Mouse (Mus musculus): Measurements from ENCODE around the gene Anapc15.

Anapc15 gene

DNA sequence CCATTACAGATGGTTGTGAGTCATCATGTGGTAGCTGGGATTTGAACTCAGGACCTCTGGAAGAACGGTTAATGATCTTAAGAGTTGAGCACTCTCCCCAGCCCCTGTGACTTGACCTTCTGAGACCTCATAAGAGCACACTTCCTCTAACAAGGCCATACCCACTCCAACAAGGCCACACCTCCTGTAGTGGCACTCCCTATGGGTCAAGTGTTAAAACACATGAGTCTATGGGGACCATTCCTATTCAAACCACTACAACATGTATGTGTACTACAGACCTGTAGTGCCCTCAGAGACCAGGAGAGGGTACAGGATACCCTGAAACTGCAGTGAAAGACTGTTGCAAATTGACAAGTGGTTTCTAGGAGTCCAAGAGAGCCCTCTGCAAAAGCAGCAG, 15.6 kb upstream of the Anapc15 start:
- DNase-seq (ENCODE audit: low spot score in 2 of 2), result no peak

DNA sequence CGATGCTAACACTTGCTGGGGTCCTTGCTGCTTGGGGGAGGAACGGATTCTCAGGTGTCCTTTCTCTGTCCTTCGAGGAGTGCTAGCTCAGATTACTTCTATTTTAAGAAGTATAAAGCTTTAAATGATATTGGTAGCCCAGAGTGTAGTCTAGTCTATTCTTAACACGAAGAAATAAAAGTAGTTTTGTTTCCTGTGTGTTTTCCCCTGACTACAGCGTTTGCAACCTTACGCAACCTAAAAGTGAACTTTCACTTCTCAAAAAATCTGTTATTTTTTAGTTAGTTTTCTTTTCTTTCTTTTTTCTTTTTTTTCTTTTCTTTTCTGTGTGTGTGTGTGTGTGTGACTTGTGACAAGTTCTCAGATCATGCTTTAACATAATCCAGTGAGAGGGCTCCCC, 11.8 kb upstream of the Anapc15 start:
- DNase-seq (ENCODE audit: low spot score in 2 of 2), result no peak

DNA sequence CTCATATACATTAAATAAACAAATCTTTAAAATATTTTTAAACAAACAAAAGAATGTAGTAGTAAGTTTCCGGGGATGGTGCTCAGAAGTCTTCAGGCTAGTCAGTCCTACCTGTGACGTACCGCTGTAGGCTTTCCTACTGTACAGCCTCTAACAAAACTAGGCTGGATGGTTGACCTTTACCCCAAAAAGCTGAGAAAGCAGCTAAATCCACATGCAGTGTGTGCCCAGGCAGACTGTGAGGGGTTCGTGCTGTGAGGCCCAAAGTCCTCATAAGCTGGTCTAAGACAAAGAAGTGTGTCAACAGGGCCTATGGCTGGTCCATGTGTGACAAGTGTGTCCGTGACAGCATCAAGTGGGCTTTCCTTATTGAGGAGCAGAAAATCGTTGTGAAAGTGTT, 10.7 kb upstream of the Anapc15 start:
- no peak for DNase-seq (ENCODE audit: low spot score in 2 of 2)

DNA sequence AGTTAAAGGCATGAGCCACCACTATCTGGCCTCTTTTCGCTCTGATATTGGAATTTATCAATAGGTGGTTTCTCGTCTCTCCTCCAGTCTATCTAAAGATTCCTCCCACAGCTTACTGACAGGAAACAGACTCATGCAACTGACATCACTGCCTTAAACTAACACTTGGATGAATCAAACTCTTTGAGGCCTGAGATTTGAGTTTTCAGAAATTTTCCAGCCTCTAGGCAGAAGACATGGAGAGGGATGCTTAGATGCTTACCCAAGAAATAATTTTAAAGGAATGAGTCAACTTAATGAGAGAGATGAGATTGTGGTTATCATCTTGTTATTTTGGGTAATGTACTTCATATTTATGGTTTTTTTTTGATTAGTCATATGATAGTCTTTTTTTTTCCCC, 9.7 kb upstream of the Anapc15 start:
- no peak for DNase-seq (ENCODE audit: low spot score in 2 of 2)

DNA sequence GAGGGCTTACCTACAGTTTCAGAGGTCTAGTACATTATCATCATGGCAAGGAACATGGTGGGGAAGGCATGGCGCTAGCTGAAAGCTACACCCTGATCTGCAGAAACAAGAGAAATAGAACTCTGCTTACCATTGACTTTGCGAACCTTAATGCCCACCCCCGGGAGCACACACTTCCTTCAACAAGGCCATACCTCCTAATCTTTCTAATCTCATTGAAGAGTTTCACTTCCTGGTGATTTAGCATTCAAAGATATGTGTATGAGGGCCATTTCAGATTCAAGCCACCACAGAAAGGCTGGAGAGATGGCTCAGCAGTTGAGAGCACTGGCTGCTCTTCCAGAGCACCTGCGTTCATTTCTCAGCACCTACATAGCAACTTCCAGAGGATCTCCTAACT, 6.4 kb upstream of the Anapc15 start, which contains the start of gene Folr2:
Folr2 (minus strand) TSS at position 101 of the 400 bp plus-strand sequence.
- no peak for DNase-seq (ENCODE audit: low spot score in 2 of 2)

DNA sequence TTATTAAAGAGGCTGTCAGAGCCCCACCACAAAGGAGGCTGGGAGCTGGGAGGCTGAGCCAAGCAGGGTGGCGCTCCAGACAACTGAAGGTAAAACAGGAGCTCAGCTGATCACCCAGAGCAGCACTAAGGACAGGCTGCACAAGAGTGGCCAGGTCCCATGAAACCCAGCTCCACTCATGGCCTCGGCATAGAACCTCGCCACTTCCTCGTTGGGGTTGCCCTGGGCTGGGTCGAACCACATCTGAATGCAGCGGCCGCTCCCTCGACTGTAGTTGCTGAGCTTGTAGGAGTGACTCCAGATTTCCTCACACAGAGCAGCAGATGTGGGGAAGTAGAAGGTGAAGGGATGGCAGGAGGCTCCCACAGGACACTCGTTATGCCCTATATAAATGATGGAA, 5.2 kb upstream of the Anapc15 start:
- DNase-seq (ENCODE audit: low spot score in 2 of 2), result no peak

DNA sequence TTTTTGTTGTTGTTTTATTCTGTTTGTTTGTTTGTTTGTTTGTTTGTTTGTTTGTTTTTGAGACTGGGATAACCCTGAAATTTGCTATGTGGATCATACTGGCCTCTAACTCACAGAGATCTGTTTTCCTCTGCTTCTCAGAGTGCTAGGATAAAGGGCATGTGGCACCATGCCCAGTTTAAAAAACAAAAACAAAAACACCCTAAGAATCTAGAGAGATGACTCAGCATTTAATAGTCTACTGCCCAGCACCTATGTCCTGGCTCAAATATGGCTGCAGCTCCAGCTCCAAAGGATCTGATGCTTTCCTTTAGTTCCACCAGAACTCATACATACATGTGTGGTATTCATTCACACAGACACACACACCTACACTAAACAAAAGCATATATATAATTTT, 2.5 kb upstream of the Anapc15 start:
- DNase-seq (ENCODE audit: low spot score in 2 of 2), result no peak

DNA sequence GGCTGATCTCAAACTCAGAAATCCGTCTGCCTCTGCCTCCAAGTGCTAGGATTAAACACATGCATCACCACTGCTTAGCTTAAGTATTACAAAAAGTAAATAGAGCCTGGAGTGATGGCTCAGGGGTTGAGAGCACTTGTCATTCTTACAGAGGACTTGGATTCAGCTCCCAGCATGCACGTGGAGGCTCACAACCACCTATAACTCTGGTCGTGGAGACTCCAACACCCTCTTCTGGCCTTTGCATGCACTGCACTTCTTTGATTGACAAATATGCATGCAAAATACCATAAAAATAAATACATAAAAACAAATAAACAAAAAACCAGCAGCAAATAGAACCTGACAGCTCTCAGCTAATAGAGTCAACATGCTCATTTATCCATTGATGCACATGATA, 1.2 kb upstream of the Anapc15 start:
- DNase-seq (ENCODE audit: low spot score in 2 of 2), result no peak

DNA sequence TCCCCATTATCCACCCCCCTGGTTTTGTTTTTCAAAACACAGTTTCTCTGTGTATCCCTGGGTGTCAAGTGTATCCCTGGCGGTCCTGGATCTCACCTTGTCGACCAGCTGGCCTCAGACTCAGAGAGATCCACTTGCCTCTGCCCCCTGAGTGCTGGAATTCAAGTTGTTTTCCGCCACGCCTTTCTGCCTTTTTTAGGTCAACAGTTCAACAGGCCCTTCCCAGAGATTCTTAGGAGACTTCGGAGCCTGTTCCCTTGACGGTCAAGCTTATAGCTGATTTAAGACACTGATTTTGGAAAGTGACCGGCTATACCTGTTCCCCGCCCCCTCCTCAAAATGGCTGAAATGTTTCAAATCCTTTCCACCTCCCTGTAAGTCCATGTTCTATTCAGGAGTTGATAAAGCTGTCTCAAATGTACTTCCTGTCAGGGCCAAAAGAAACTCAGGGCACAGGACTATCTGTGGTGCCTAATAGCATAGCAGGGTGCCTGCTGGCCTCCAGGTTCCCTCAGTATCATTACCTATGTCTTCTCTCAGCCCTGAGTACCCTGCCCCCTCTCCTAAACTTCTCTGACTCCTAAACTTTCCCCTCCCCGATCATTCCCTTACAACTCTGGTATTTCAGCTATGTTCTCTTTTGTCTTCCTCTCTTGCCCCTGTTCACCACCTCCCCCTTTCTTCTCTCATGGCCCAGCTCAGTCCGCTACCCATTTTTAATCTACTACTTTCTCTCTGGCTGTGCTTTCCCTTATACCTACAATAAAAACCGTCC, 3.2 kb downstream of the Anapc15 start:
- DNase-seq (ENCODE audit: low spot score in 2 of 2), result no peak

DNA sequence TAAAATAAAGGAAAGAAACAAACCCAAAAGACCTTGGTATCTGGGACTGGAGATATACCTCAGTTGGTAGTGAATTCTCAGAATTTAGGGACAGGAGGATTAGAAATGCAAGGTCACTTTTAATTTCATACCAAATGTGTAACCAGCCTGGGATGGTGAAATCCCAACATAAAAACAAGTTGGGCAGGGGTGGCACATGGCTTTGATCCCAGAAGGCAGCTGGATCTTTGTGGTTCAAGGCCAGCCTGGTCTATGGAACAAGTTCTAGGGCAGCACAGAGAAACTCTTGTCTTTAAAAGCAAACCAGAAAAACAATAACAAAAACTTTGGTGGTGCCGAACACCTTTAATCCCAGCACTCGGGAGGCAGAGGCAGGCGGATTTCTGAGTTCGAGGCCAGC, 4.0 kb downstream of the Anapc15 start:
- DNase-seq (ENCODE audit: low spot score in 2 of 2), result no peak

DNA sequence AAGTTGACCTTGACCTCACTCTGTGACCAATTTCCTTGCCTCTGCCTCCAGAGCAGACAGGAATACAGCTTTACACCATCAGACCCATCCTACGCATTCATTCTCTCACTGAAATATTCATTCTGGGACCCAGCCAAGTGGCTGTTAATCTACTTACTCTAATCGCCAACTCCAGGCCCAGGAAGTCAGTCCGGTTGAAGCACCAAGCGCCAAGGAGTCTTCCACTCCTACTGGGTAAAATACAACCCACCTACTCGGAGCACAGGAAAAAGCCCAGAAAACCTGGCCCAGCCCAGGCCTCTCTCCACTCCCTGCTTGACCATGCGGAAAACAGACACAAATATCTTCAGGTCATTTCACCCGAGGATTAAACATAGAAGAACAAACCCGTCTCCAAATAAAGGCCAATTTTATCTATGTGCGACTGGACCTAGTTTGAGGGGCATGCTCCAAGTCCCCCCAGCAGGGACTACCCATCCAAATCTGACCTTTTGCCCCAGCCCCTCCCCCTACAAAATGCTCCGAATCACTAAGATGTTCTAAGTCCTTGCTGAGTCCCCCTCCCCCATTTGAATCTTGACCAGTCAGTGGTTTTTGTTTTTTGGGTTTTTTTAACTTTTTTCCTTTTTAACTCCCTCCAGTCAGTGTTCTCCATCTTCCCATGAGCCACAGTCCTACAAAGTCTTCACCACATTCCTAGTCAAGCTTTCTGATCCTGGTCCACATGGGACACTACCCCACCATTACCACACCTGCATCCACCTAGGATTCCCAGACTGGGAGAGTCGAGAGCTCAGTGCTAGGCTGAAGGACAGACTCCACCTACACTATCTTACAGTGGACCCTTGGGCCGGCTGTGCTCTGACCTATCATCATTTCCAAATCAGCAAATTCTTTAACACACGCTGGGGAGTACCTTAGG, 5.0 kb downstream of the Anapc15 start:
- no peak for DNase-seq (ENCODE audit: low spot score in 2 of 2)

DNA sequence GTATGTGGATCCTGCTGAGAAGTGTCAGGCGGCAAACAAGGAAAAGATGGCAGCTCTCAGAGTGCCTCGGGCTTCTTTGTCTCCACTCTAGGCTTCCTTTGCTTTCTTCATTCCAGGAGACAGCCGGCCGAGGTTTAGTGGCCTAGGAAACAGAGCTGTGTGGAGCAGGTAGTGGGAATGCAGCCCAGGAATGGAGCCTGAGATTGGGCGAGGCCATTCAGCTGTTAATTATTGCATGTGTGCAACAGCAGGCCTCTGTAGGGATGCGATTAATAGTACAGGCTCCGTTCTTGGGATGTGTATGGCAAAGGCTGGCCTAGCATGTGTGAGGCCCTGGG, 5.6 kb downstream of the Anapc15 start:
- no peak for DNase-seq (ENCODE audit: low spot score in 2 of 2)

DNA sequence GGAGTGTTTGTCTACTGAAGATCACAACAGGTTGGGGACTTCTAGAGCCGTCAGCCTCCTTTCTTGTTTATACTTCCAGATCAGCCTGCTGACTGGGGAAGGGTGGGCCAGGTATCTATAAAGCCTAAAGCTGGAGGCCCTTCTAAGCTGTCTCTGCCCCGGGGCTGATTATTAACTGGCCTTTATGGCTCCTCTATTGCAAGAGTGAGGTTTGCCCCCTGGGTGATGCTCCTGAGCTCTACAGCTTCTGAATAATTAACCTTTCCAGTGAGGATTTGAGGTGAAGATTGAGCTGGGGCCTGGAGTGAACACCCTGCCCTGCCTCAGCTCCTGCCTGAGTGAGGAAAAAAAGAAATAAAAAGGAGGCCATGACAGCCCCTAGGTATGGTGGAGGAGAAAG, 7.1 kb downstream of the Anapc15 start, which contains the start of gene Folr1:
Folr1 (minus strand) TSS at position 160 of the 400 bp plus-strand sequence.
- DNase-seq (ENCODE audit: low spot score in 2 of 2), result no peak

DNA sequence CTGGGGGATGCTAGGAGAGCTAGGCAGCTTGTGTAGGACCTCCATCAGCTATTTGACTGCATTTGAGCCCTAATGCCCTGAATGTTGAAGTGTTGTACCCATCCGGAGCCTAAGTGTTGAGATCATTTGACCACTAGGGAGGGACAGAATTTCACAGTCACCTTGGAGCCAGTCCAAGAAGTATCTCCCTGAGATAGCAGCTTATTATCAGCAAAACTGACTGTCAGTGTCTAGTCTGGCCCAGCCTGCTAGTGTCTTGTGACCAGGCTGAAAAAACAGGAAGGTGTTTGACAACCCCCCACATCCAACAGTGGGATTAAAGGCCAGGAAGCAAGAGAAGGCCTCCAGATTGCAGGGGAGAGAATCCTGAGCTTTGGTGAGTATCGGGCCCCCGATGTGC, 7.8 kb downstream of the Anapc15 start:
- no peak for DNase-seq (ENCODE audit: low spot score in 2 of 2)

DNA sequence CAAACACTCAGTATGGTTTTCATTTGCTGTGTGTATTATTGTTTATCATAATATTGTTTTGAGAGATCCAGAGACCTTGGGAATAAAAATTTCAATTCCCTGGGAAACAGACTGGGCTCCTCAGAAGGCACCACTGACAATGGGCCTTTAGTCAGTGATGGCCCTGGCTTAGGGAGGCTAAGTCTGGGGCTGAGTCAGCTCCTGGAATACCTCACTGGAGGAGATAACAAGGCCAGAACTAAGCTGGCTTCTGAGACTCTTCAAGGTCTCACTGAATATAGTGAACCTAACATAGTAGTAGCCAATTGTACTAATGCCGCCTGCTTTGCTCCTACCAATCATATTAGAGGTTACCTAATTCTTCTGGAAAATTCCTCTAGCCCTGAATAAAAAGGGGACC, 12.5 kb downstream of the Anapc15 start:
- no peak for DNase-seq (ENCODE audit: low spot score in 2 of 2)

DNA sequence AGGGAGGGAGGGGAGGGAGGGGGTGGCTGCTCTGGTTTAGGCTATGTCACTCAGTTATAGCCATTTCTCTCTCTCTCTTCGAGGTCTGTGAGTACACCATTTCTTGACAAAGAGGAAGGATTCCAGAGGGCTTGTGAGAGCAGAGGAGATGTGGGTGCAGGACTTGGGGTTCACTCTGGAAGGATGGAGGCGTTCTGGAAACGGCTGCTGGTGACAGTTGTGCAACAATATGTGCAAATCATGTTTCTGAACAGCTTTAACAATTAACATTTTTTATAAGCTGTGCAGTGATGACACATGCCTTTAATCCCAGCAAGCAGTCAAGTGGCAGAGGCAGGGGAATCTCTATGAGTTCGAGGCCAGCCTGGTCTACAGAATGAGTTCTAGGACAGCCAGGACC, 17.3 kb downstream of the Anapc15 start:
- DNase-seq (ENCODE audit: low spot score in 2 of 2), result no peak

DNA sequence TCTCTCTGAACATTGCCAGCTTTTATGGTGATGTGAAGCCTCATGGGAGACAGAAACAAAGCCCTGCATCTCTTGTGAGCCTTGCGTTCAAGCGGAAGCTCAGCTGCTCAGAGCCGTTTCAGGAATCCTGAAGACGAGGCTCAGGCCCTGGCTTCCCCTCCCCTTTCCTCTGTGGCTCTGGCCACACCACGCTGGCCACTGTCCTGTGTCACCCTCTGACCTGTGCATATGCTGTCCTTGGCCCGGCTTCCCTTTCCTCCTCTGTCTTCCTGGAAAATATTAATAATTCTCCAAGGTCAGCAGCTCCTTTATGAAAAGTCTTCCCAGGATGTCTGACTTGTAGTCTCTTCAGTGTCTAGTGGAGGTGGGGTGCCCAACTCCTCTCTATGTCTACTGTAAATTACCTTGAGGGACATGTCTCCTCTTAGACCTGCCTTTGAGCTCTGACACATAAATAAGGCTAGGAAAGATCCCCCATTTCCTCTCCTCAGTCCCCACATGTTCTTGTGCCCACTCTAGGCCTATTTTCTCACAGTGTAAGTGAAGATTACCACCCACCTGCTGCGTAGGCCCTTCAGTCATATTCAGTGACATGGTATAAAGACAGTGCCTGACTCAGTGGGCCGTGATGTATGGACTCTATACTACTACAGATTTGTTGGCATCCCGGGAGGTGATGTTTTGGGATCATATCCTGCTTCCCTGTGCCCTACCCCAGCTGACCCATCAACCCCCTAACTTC, 19.1 kb downstream of the Anapc15 start:
- no peak for DNase-seq (ENCODE audit: low spot score in 2 of 2)

DNA sequence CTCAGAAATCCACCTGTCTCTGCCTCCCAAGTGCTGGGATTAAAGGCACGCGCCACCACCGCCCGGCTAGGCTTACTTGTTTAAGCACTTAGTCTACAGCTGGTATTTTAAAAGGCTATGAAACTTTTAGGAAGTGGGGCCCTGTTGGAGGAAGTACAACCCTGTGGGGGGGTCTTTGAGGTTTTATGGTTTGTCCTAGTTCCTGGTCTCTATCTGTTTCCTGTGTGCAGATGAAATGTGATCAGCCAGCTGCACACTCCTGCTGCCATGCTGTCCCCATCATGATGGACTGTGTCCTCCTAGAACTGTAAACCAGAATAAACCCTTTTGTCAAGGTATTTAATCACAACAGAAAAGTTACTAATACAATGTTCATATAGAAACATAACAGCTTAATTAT, 20.6 kb downstream of the Anapc15 start:
- no peak for DNase-seq (ENCODE audit: low spot score in 2 of 2)

DNA sequence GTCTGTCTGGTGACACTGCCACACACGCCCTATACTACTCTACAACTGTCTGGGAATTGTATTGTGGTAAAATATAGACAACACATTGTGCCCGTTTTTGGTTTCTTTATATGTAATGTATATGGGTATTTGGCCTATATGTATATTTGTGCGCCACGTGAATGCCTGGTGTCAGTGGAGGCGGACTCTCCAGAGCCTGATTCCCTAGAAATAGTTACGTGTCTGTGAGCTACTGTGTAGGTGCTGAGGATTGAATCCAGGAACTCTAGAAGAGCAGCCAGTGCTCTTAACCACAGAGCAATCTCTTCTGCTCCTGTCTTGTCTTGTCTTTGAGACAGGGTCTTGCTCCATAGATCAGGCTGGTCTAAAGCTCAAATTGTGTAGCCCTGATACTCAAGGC, 22.8 kb downstream of the Anapc15 start:
- DNase-seq (ENCODE audit: low spot score in 2 of 2), result no peak

DNA sequence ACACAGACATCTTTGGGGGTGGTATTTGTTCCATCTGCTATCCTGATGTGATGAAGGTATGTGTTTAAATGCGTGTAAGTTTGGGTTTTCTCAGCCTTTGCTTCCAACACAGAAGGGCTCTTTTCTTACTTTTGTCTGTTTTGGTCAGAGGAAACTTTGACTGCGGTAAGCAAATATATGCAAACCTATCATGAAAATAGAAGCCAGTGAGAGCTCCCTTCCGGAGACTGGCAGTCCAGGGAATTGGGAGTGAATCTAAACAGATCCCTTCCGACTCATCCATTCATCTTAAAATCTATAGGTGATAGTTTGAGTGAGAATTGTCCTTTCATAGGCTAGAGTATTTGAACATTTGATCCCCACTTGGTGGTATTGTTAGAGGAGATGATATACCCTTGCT, 24.9 kb downstream of the Anapc15 start:
- DNase-seq (ENCODE audit: low spot score in 2 of 2), result no peak

DNA sequence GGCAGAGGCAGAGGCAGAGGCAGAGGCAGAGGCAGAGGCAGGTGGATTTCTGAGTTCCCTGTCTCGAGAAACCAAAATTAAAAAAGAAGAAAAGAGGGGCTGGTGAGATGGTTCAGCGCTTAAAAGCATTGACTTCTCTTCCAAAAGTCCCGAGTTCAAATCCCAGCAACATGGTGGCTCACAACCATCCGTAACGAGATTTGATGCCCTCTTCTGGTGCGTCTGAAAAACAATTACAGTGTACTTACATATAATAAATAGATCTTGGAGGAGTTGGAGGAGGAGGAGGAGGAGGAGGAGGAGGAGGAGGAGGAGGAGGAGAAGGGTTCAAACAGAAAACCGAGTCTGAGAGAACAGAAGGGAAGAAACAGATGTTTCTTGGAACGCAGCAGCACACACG, 32.2 kb downstream of the Anapc15 start:
- DNase-seq (ENCODE audit: low spot score in 2 of 2), result no peak
